Mouse (Mus musculus) heart, adult 2 months (tissue): ENCODE measurements at regions not wholly inside any gene's neighbourhood (a gene's known extent, or its start where the extent isn't known, plus 50 kb on each side); places are given as distances from the start of the nearest gene placed in this dataset.

Experiments
- CTCF ChIP-seq: fragments of 200-600 bp; IDR thresholded peaks from 2 replicates; pipeline ENCODE4 v1.8.1; 2022; ENCODE audit warnings: antibody characterized with exemption, mild to moderate bottlenecking, moderate library complexity
- EP300 ChIP-seq: fragments of 200-500 bp; IDR thresholded peaks from 2 replicates; pipeline ENCODE4 v1.6.1; 2011; ENCODE audit warnings: low read depth, low read length, control low read depth; ENCODE audit not compliant: insufficient read depth
- POLR2A ChIP-seq: fragments of 200-500 bp; IDR thresholded peaks from 2 replicates; pipeline ENCODE4 v1.6.1; 2011; ENCODE audit warnings: mild to moderate bottlenecking, low read depth, low read length, control low read depth; ENCODE audit not compliant: insufficient read depth

- TF ChIP-seq POLR2A = no peak
- no peak for TF ChIP-seq EP300
- TF ChIP-seq CTCF = no peak
Measured at GRCm38 (mm10) chr2:74354591-74354990, 224.6 kb downstream of the Lnpk start.
